Mouse (Mus musculus) spleen, adult 2 months (tissue): Measurements from ENCODE around the gene Crim1.

ENCODE experiments used
- CTCF ChIP-seq: fragments of 200-500 bp; IDR thresholded peaks from 2 replicates; pipeline ENCODE4 v1.5.1; 2011; ENCODE audit warnings: mild to moderate bottlenecking, inconsistent platforms; ENCODE audit not compliant: insufficient read depth, insufficient read length, insufficient replicate concordance; ENCODE audit errors: extremely low read depth
- POLR2A ChIP-seq: fragments of 200-500 bp; IDR thresholded peaks from 2 replicates; pipeline ENCODE4 v1.6.1; 2011; ENCODE audit warnings: low read depth, low read length, inconsistent platforms

GRCm38 (mm10) chr17:78197111-78197510 lies 2.9 kb upstream of the Crim1 start:
- TF ChIP-seq CTCF: peak; percentile 63; the same call in 1 of the 2 replicates
- TF ChIP-seq POLR2A: no peak
